15 mouse cellular contexts compared by ENCODE assay signal in the genomic region with DNA sequence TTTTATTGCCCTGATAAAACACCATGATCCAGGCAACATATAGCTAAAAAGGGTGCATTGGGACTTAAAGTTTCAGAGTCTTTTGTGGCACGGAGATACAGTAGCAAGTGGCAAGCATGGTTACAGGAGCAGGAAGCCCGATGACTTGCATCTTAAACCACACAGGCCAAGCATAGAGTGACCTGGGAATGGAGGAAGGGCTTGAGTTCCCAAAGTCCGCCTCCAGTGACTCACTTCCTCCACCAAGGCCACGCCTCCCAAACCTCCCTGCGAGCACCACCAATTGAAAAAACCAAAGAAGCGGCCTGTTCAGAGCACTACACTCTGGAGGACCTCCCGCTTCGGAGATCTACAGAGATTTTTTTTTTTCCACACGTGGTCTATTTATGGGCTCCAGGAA. TPM values are rescaled to one million over a fixed set of nuclear protein-coding genes. Genes with fewer than 3 reads are reported as not detected.
A peak's percentile ranks its signal among the peaks of the same experiment; 100 is the strongest.
DNase-seq lines count a peak whose midpoint lies in the region; ATAC-seq lines count a peak whose summit lies in the region.
"Had no signal": no experiment of that assay in that cellular context is flagged by ENCODE, and none has a peak within 500 bp of the region (broad histone marks: within the 10 kb centered on the region; RNA-seq: fewer than 3 reads in every experiment).

No protein-coding gene starts in this region.

- H3K79me2 ChIP-seq in macrophage (ENCODE audit: inconsistent target): no peaks in the 10 kb centered on the region

- peak; percentile 60 for DNase-seq in heart, adult 11 months
- DNase-seq in heart, postnatal 10 days: no peak
- peak; percentile 7 for DNase-seq in yolk sac, embryonic 10.5 days (ENCODE audit: low spot score)
- no peak for DNase-seq in spleen, postnatal 10 days (ENCODE audit: low spot score in 2 of 2)
- DNase-seq in hindbrain, embryonic 14.5 days (ENCODE audit: low spot score): no peak
- DNase-seq in right cerebral cortex, postnatal 14 days: no peak
- DNase-seq: cerebellum, adult 8-10 months; thymus, adult 2 months had no signal

- intact Hi-C loops in heart, postnatal 10 days (cut with DNase I): no loop called here

- H3K27ac ChIP-seq in macrophage: peak overlapping the region; percentile 39
- H3K27ac ChIP-seq in hindbrain, embryonic 14.5 days: no peak overlapping the region
- H3K27ac ChIP-seq: hindbrain, embryonic 12.5 days; kidney, postnatal 0 days; limb, embryonic 12.5 days had no signal

- no peak overlapping the region for H3K9ac ChIP-seq in hindbrain, embryonic 14.5 days
- H3K9ac ChIP-seq: heart, embryonic 12.5 days; hindbrain, embryonic 12.5 days; limb, embryonic 12.5 days had no signal

- peaks cover 44% of the 10 kb centered on the region for H3K36me3 ChIP-seq in macrophage (ENCODE audit: inconsistent target)
- no peaks in the 10 kb centered on the region for H3K36me3 ChIP-seq in hindbrain, embryonic 14.5 days (replicated peaks; ENCODE audit: control insufficient read depth, insufficient read depth)
- H3K36me3 ChIP-seq: heart, embryonic 12.5 days; hindbrain, embryonic 12.5 days; limb, embryonic 12.5 days had no signal

- H3K27me3 ChIP-seq in hindbrain, embryonic 14.5 days (ENCODE audit: control insufficient read depth, insufficient read depth, low read length): no peaks in the 10 kb centered on the region
- H3K27me3 ChIP-seq: heart, embryonic 12.5 days; hindbrain, embryonic 12.5 days; limb, embryonic 12.5 days had no signal

- no peak overlapping the region for H3K4me3 ChIP-seq in macrophage (ENCODE audit: inconsistent target)
- H3K4me3 ChIP-seq in hindbrain, embryonic 14.5 days (replicated peaks; ENCODE audit: low read length): no peak overlapping the region
- H3K4me3 ChIP-seq: heart, embryonic 12.5 days; hindbrain, embryonic 12.5 days; limb, embryonic 12.5 days had no signal

- peak; percentile 100 for ATAC-seq in common myeloid progenitor, adult 5-6 weeks (replicated peaks; ENCODE audit: low read depth, poor library complexity, severe bottlenecking)
- ATAC-seq in hindbrain, embryonic 14.5 days (ENCODE audit: low FRiP score): no peak
- ATAC-seq: midbrain, embryonic 16.5 days had no signal

- 15% methylated on average over 9 of the region's 9 CpGs for WGBS in macrophage (ENCODE audit: missing documents)
- WGBS in hindbrain, embryonic 14.5 days: 92% methylated on average over 9 of the region's 9 CpGs

- H3K4me1 ChIP-seq in hindbrain, embryonic 14.5 days (replicated peaks; ENCODE audit: control insufficient read depth, insufficient read depth, low read length): no peaks in the 10 kb centered on the region
- H3K4me1 ChIP-seq: heart, embryonic 12.5 days; hindbrain, embryonic 12.5 days; limb, embryonic 12.5 days had no signal

- no peaks in the 10 kb centered on the region for H3K9me3 ChIP-seq in hindbrain, embryonic 14.5 days (ENCODE audit: control insufficient read depth, low read length)
- H3K9me3 ChIP-seq: heart, embryonic 12.5 days; hindbrain, embryonic 12.5 days; limb, embryonic 12.5 days had no signal

- no peak overlapping the region for H3K4me2 ChIP-seq in hindbrain, embryonic 14.5 days (replicated peaks)
- H3K4me2 ChIP-seq: heart, embryonic 12.5 days; hindbrain, embryonic 12.5 days; limb, embryonic 12.5 days had no signal

RNA-seq across cellular contexts. Expression of a gene that starts 22.4 kb away (rescaled TPM):
- 1 to 10 TPM; 6.3 to 8.4 TPM for total RNA-seq in heart, postnatal 10 days (2021)
- total RNA-seq in common myeloid progenitor, adult 5-6 weeks (2017): 13.1 and 14.1 TPM in 2 replicates
- 10 to 100 TPM in 25 of 26 experiments, 1 to 10 TPM in 1; 9.8 to 52.8 (median 36.1) TPM for total RNA-seq in macrophage (2018; cell fraction: chromatin; rRNA removed)
- total RNA-seq in macrophage (2018; cell fraction: cytosol; rRNA removed): 10 to 100 TPM; 22.3 to 43.0 (median 31.8) TPM
- 10 to 100 TPM; 11.3 to 48.1 (median 29.1) TPM for total RNA-seq in macrophage (2018; cell fraction: nucleus; rRNA removed)
- polyA plus RNA-seq in macrophage (2018): 25.8 to 43.3 TPM (median 32.9 TPM) in 3 replicates
- polyA plus RNA-seq in hindbrain, embryonic 14.5 days (2014; fragmentation: Nextera tagmentation; extraction: Ambion mirVana): 1.4 and 1.5 TPM in 2 replicates

RNA-seq across cellular contexts. Expression of a gene that starts 22.5 kb away (rescaled TPM):
- total RNA-seq in heart, postnatal 10 days (2021): 1 to 10 TPM; 2.9 to 3.1 TPM
- 13.0 and 15.3 TPM in 2 replicates for total RNA-seq in common myeloid progenitor, adult 5-6 weeks (2017)
- 1 to 10 TPM; 1.3 to 8.9 (median 5.4) TPM for total RNA-seq in macrophage (2018; cell fraction: chromatin; rRNA removed)
- 1 to 10 TPM in 24 of 26 experiments, under 1 TPM in 2; 0.57 to 3.4 (median 2.2) TPM for total RNA-seq in macrophage (2018; cell fraction: cytosol; rRNA removed)
- 10 to 100 TPM in 2 of 26 experiments, 1 to 10 TPM in 23, under 1 TPM in 1; 0.92 to 10.7 (median 4.9) TPM for total RNA-seq in macrophage (2018; cell fraction: nucleus; rRNA removed)
- polyA plus RNA-seq in macrophage (2018): 2.7 to 4.6 TPM (median 3.0 TPM) in 3 replicates
- 6.5 and 6.7 TPM in 2 replicates for polyA plus RNA-seq in hindbrain, embryonic 14.5 days (2014; fragmentation: Nextera tagmentation; extraction: Ambion mirVana)

RNA-seq across cellular contexts. Expression of a gene that starts 23.8 kb away (rescaled TPM):
- 10 to 100 TPM; 35.4 to 45.2 TPM for total RNA-seq in heart, postnatal 10 days (2021)
- total RNA-seq in common myeloid progenitor, adult 5-6 weeks (2017): 19.4 and 28.8 TPM in 2 replicates
- total RNA-seq in macrophage (2018; cell fraction: chromatin; rRNA removed): 100 to 1,000 TPM in 4 of 26 experiments, 10 to 100 TPM in 22; 33.8 to 119 (median 65.8) TPM
- total RNA-seq in macrophage (2018; cell fraction: cytosol; rRNA removed): 100 to 1,000 TPM in 25 of 26 experiments, 10 to 100 TPM in 1; 90.7 to 144 (median 112) TPM
- 100 to 1,000 TPM in 3 of 26 experiments, 10 to 100 TPM in 23; 44.4 to 116 (median 69.3) TPM for total RNA-seq in macrophage (2018; cell fraction: nucleus; rRNA removed)
- polyA plus RNA-seq in macrophage (2018): 87.3 to 136 TPM (median 113 TPM) in 3 replicates
- 80.3 and 85.3 TPM in 2 replicates for polyA plus RNA-seq in hindbrain, embryonic 14.5 days (2014; fragmentation: Nextera tagmentation; extraction: Ambion mirVana)

Comparison
In these comparisons a context has a peak if more than half of its experiments do, and no peak if none do; other contexts are left out.
1. DNase-seq: peak in heart, adult 11 months (single experiment) and yolk sac, embryonic 10.5 days (single experiment); none in heart, postnatal 10 days (0 of 2), spleen, postnatal 10 days (0 of 2), hindbrain, embryonic 14.5 days (single experiment) and right cerebral cortex, postnatal 14 days (single experiment).